Mouse (Mus musculus): Measurements from ENCODE around the gene Olfr1442. TPM values are rescaled to one million over a fixed set of nuclear protein-coding genes. Genes with fewer than 3 reads are reported as not detected.
"Not testable (repeated sequence)": the region's sequence is repeated elsewhere in the genome, so short reads cannot be mapped to it uniquely, and the experiment has no call there.

The Olfr1442 gene
- not detected in 2 replicates for polyA plus RNA-seq (2015; fragmentation: Nextera tagmentation; extraction: Ambion mirVana)

GRCm38 (mm10) chr19:12670139-12670538, at the start of gene Olfr1442:
Olfr1442 (plus strand) TSS chr19:12670439.
- H3K27me3 ChIP-seq = no peaks in the 10 kb centered on the region
- H3K4me3 ChIP-seq = no peak within 1 kb of the TSS
- no peak within 1 kb of the TSS for H3K27ac ChIP-seq
- H3K9ac ChIP-seq = no peak within 1 kb of the TSS
- H3K36me3 ChIP-seq (ENCODE audit: poor library complexity, severe bottlenecking) = no peaks in the 10 kb centered on the region
- H3K4me1 ChIP-seq = no peaks in the 10 kb centered on the region
- H3K9me3 ChIP-seq (replicated peaks) = no peaks in the 10 kb centered on the region
- no peak for ATAC-seq
- H3K4me2 ChIP-seq = no peak within 1 kb of the TSS

GRCm38 (mm10) chr19:12633176-12633575, 37.1 kb upstream of the Olfr1442 start, which contains the start of gene Glyat:
Glyat (plus strand) TSS chr19:12633308.
- Histone ChIP-seq H3K9me3 (replicated peaks) (no peaks in the 10 kb centered on the region), H3K36me3 (ENCODE audit: poor library complexity, severe bottlenecking) (no peaks in the 10 kb centered on the region), H3K27me3 (no peaks in the 10 kb centered on the region), H3K27ac (no peak within 1 kb of the TSS), H3K9ac (no peak within 1 kb of the TSS), H3K4me3 (no peak within 1 kb of the TSS), H3K4me2 (no peak within 1 kb of the TSS), H3K4me1 (no peaks in the 10 kb centered on the region)
- WGBS = 87% methylated on average over 4 of the region's 4 CpGs
- ATAC-seq = no peak

- Histone ChIP-seq H3K36me3 (ENCODE audit: poor library complexity, severe bottlenecking) (no peaks in the 10 kb centered on the region), H3K9ac (no peak overlapping the region), H3K4me1 (no peaks in the 10 kb centered on the region), H3K4me2 (no peak overlapping the region), H3K4me3 (no peak overlapping the region), H3K27me3 (no peaks in the 10 kb centered on the region), H3K9me3 (replicated peaks) (no peaks in the 10 kb centered on the region), H3K27ac (no peak overlapping the region)
- ATAC-seq = no peak
- 84% methylated on average over 3 of the region's 3 CpGs for WGBS
Observed at GRCm38 (mm10) chr19:12634259-12634658, 36.0 kb upstream of the Olfr1442 start.

GRCm38 (mm10) chr19:12634963-12635362, 35.3 kb upstream of the Olfr1442 start:
- whole genome bisulfite sequencing = 92% methylated on average over 4 of the region's 4 CpGs
- H3K27me3 ChIP-seq = no peaks in the 10 kb centered on the region
- no peaks in the 10 kb centered on the region for H3K36me3 ChIP-seq (ENCODE audit: poor library complexity, severe bottlenecking)
- ATAC-seq = no peak
- no peak overlapping the region for H3K27ac ChIP-seq
- H3K4me3 ChIP-seq = no peak overlapping the region
- H3K4me1 ChIP-seq = no peaks in the 10 kb centered on the region
- no peak overlapping the region for H3K4me2 ChIP-seq
- no peak overlapping the region for H3K9ac ChIP-seq
- no peaks in the 10 kb centered on the region for H3K9me3 ChIP-seq (replicated peaks)

- H3K9me3 ChIP-seq (replicated peaks) = no peaks in the 10 kb centered on the region
- H3K27me3 ChIP-seq = no peaks in the 10 kb centered on the region
- no peak overlapping the region for H3K4me3 ChIP-seq
- no peak overlapping the region for H3K4me2 ChIP-seq
- H3K9ac ChIP-seq = no peak overlapping the region
- H3K36me3 ChIP-seq (ENCODE audit: poor library complexity, severe bottlenecking) = no peaks in the 10 kb centered on the region
- no peaks in the 10 kb centered on the region for H3K4me1 ChIP-seq
- 79% methylated on average over 3 of the region's 3 CpGs for WGBS
- no peak for ATAC-seq
- H3K27ac ChIP-seq = no peak overlapping the region
Observed at GRCm38 (mm10) chr19:12636863-12637262, 33.4 kb upstream of the Olfr1442 start.

- 89% methylated on average over 1 of the region's 1 CpGs for WGBS
- no peak for ATAC-seq
- no peak overlapping the region for H3K9ac ChIP-seq
- H3K9me3 ChIP-seq (replicated peaks) = no peaks in the 10 kb centered on the region
- H3K4me3 ChIP-seq = no peak overlapping the region
- H3K4me2 ChIP-seq = no peak overlapping the region
- no peaks in the 10 kb centered on the region for H3K36me3 ChIP-seq (ENCODE audit: poor library complexity, severe bottlenecking)
- H3K27ac ChIP-seq = no peak overlapping the region
- no peaks in the 10 kb centered on the region for H3K27me3 ChIP-seq
- no peaks in the 10 kb centered on the region for H3K4me1 ChIP-seq
Observed at GRCm38 (mm10) chr19:12638049-12638448, 32.2 kb upstream of the Olfr1442 start.

- Histone ChIP-seq H3K9ac (no peak overlapping the region), H3K27ac (no peak overlapping the region), H3K9me3 (replicated peaks) (no peaks in the 10 kb centered on the region), H3K4me1 (no peaks in the 10 kb centered on the region), H3K4me3 (no peak overlapping the region), H3K27me3 (no peaks in the 10 kb centered on the region), H3K4me2 (no peak overlapping the region), H3K36me3 (ENCODE audit: poor library complexity, severe bottlenecking) (no peaks in the 10 kb centered on the region)
- no peak for ATAC-seq
Observed at GRCm38 (mm10) chr19:12649511-12649910, 20.7 kb upstream of the Olfr1442 start.

- Histone ChIP-seq H3K4me1 (no peaks in the 10 kb centered on the region), H3K4me3 (no peak overlapping the region), H3K4me2 (no peak overlapping the region), H3K27ac (no peak overlapping the region), H3K36me3 (ENCODE audit: poor library complexity, severe bottlenecking) (no peaks in the 10 kb centered on the region), H3K9me3 (replicated peaks) (peaks cover 5% of the 10 kb centered on the region), H3K27me3 (no peaks in the 10 kb centered on the region), H3K9ac (no peak overlapping the region)
- ATAC-seq = no peak
- WGBS = 68% methylated on average over 1 of the region's 1 CpGs
Observed at GRCm38 (mm10) chr19:12666156-12666555, 4.1 kb upstream of the Olfr1442 start.

- WGBS = 98% methylated on average over 3 of the region's 3 CpGs
- not testable (repeated sequence) for H3K36me3 ChIP-seq (ENCODE audit: poor library complexity, severe bottlenecking); ATAC-seq; H3K4me1 ChIP-seq; H3K9ac ChIP-seq; H3K27me3 ChIP-seq; H3K9me3 ChIP-seq (replicated peaks); H3K27ac ChIP-seq; H3K4me3 ChIP-seq; H3K4me2 ChIP-seq
Observed at GRCm38 (mm10) chr19:12668601-12669000, 1.6 kb upstream of the Olfr1442 start.

- Histone ChIP-seq H3K4me1 (no peaks in the 10 kb centered on the region), H3K9ac (no peak overlapping the region), H3K27me3 (no peaks in the 10 kb centered on the region), H3K9me3 (replicated peaks) (no peaks in the 10 kb centered on the region), H3K27ac (no peak overlapping the region), H3K4me2 (no peak overlapping the region), H3K36me3 (ENCODE audit: poor library complexity, severe bottlenecking) (no peaks in the 10 kb centered on the region), H3K4me3 (no peak overlapping the region)
- 91% methylated on average over 4 of the region's 4 CpGs for WGBS
- no peak for ATAC-seq
Observed at GRCm38 (mm10) chr19:12671051-12671450, 812 bp downstream of the Olfr1442 start.

- H3K9me3 ChIP-seq (replicated peaks) = no peaks in the 10 kb centered on the region
- H3K4me1 ChIP-seq = no peaks in the 10 kb centered on the region
- 78% methylated on average over 3 of the region's 3 CpGs for WGBS
- no peak within 1 kb of the TSS for H3K9ac ChIP-seq
- no peak within 1 kb of the TSS for H3K4me3 ChIP-seq
- no peak within 1 kb of the TSS for H3K4me2 ChIP-seq
- no peak for ATAC-seq
- no peak within 1 kb of the TSS for H3K27ac ChIP-seq
- H3K36me3 ChIP-seq (ENCODE audit: poor library complexity, severe bottlenecking) = no peaks in the 10 kb centered on the region
- no peaks in the 10 kb centered on the region for H3K27me3 ChIP-seq
Observed at GRCm38 (mm10) chr19:12677812-12678211, 7.6 kb downstream of the Olfr1442 start, which contains the start of gene Olfr1443. Olfr1443 (plus strand) TSS chr19:12678112.

- no peak overlapping the region for H3K4me2 ChIP-seq
- no peak overlapping the region for H3K4me3 ChIP-seq
- no peaks in the 10 kb centered on the region for H3K4me1 ChIP-seq
- no peak overlapping the region for H3K9ac ChIP-seq
- no peak for ATAC-seq
- H3K27me3 ChIP-seq = no peaks in the 10 kb centered on the region
- no peak overlapping the region for H3K27ac ChIP-seq
- H3K9me3 ChIP-seq (replicated peaks) = no peaks in the 10 kb centered on the region
- H3K36me3 ChIP-seq (ENCODE audit: poor library complexity, severe bottlenecking) = no peaks in the 10 kb centered on the region
Observed at GRCm38 (mm10) chr19:12684638-12685037, 14.4 kb downstream of the Olfr1442 start.

GRCm38 (mm10) chr19:12685231-12685630, 15.0 kb downstream of the Olfr1442 start:
- no peaks in the 10 kb centered on the region for H3K4me1 ChIP-seq
- H3K9me3 ChIP-seq (replicated peaks) = no peaks in the 10 kb centered on the region
- H3K9ac ChIP-seq = no peak overlapping the region
- no peak overlapping the region for H3K27ac ChIP-seq
- ATAC-seq = no peak
- H3K4me2 ChIP-seq = no peak overlapping the region
- no peaks in the 10 kb centered on the region for H3K36me3 ChIP-seq (ENCODE audit: poor library complexity, severe bottlenecking)
- no peaks in the 10 kb centered on the region for H3K27me3 ChIP-seq
- no peak overlapping the region for H3K4me3 ChIP-seq
